Mouse (Mus musculus): ENCODE data around the gene Bud23.
A peak's percentile ranks its signal among the peaks of the same experiment; 100 is the strongest.

The Bud23 gene

DNA sequence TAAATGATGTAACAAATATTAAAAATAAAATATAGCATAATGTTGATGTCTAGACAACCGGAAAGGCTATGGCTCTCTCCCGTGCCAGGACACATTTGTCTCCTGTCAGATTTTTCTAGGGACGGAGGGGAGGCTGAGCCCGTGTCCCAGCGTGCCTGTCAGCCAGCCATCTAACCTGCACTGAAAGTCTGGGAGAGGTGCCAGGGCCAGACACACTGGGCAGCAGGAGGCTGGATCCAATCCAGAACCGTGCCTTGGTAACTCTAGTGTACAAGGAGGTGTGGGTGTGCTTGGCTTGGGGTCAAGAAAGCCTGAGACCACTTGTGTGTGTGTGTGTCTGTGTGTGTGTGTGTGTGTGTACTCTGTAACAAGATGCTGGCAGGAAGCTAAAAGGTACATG, 42.9 kb downstream of the Bud23 start:
- DNase-seq (ENCODE audit: low spot score), result peak; percentile 61

DNA sequence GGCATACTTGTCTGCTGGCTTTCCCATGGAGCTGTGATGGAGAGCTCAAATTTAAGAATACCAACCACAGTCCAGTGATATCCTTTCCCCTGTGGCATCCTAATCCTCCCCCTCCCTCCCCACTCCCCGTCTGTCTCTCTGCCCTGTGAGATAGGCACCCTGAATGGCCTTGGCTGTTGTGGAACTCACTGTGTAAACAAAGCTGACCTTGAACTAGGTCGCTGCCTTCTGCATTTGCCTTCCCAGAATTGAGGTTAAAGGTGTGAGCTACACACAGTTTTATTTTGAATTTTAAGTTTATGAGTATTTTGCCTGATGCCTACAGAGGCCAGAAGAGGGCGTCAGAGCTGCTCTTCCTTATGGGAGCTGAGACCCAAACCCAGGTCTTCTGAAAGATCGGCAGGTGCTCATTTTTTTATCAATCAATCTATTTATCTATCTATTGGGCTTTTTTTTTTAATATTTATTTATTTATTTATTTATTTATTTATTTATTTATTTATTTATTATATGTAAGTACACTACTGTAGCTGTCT, 48.5 kb downstream of the Bud23 start:
- no peak for DNase-seq (ENCODE audit: low spot score)

DNA sequence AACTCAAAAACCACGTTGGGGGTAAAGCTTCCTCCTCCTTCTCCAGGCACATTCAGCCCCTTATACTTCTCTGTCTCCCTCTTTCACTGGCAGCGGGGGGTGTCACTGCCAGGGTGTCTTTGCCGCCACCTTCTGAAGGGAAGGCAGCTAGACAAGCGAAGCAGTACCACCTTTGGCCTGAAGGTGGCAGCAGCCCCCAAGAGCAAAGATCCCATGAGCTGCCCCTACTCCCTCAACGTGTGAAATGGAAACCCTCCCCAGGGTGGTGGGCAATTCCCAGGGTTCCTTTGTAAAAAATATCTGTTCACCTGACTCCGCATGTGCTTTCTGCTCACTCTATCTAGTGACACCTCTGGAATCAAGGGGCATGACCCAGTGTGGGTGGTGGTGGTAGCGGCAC, 49.3 kb downstream of the Bud23 start:
- DNase-seq (ENCODE audit: low spot score), result peak; percentile 86

DNA sequence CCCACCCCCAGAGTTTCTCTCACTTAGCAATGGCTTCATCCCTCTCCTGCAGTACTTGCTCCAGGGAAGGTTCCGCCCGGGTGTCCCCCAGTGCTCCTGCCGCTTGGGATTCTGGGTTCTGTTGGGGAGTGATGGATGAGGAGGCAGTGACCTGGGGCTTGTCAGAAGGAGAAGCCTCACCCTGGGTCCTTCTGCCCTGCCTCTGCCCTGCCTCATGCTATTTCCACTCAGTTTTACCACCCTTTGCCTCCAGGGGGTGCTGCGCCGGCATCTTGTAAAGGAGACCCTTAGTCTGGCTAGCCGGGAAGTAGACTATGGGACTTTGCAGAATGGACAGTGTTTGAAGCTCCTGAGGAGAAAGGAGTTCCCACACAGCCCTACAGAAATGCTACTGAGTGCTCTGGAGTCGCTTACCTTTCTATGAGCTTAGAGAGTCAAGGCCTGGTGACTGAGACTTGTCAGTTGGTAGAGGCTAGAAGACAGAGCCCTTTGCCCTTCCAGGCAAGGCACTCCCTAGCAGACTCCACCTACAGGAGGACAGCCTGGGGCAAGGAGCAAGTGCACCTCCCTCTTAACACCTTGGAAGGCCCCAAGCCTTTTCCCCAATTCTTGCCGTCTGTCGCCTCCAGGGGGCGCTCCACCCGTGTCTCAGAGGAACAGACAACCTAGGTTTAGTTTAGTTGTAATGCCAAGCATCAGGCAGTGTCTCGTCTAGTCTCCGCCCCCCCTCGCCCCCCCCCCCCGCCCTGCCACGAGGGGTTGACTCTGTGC, 51.9 kb downstream of the Bud23 start:
- peak; percentile 75 for DNase-seq (ENCODE audit: low spot score)

DNA sequence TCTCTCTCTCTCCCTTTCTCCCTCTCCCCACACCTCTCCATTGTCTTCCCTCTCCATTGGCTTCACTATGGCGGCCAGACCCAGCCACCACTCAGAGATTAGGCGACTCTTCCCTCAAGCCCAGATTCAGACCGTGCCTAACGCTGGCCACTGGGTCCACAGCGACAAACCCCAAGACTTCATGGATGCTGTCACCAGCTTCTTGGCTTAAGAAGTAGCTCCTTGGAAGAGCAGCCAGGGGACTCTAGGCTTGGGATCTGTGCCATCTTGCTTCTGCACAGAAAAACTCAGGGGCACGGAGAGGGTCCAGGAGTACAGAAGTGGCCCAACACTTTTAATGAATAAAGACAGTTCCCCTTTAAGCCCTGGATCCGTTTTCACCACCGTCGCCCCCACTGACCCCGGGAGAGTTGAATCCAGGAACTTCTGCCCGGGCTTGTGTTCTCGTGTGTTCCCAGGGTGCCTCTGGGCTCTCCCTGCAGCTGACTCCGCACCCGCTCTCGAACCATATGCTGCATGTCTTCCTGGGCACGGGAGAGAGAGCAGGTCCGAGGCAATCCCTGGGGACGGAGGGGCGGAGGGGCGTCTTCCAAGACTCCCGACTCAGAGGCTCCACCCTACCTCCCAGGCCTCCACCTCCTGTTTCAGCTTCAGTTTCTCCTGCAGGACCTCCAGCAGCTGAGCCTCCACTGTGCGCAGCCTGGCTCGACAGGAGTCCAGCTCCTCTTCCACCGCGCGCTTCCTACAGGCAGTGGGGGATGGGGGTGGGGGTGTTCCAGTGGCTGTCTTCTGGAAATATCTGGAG, 52.7 kb downstream of the Bud23 start:
- DNase-seq (ENCODE audit: low spot score), result no peak

DNA sequence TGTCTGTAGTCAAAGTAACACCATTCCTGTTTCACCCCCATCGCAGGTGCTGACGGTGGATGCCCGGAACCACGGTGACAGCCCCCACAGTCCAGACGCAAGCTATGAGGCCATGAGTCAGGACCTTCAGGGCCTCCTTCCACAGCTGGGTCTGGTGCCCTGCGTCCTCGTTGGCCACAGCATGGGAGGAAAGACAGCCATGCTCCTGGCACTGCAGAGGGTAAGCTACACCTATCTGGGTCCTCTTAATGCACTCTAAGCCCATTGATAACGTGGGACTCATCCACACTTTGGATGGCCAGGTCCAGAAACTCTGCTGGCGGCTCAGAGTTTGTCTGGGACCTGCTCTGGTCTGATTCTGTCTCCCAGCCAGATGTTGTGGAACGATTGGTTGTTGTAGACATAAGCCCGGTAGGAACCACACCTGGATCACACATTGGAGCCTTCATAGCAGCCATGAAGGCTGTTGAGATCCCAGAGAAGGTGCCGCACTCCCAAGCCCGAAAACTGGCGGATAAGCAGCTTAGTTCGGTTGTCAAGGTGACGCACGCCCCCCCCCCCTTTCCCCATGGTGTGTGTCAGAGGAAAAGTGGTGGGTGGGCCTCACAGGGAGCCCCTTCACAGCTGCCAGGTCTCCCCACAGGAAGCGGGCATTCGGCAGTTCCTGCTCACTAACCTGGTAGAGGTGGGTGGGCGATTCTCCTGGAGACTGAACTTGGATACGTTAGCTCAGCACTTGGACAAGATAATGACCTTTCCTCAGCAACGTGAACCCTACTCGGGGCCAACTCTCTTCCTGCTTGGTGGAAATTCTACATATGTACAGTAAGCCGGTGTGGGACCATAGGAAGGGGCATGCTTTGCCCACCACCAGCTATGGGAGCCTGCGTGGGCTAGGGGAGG, 53.7 kb downstream of the Bud23 start:
- DNase-seq (ENCODE audit: low spot score), result no peak

DNA sequence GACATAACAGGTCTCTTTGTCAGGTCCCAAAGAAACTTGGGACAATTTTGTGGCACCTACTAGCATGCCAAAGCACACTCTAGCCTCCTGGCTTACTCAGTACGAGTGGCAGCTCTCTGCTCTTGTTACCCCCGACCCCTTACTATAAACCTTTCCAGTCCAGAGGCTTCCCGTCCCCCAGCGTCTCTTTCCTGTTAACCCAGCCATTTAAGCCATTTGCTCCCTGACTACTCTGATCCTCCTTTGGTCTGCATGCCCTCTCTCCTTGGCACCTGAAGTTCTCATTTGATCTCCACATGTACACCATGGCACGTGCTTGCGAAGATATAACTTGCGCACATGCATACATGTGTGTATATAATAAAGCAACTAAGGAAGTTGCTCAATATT, 54.4 kb downstream of the Bud23 start:
- no peak for DNase-seq (ENCODE audit: low spot score)

DNA sequence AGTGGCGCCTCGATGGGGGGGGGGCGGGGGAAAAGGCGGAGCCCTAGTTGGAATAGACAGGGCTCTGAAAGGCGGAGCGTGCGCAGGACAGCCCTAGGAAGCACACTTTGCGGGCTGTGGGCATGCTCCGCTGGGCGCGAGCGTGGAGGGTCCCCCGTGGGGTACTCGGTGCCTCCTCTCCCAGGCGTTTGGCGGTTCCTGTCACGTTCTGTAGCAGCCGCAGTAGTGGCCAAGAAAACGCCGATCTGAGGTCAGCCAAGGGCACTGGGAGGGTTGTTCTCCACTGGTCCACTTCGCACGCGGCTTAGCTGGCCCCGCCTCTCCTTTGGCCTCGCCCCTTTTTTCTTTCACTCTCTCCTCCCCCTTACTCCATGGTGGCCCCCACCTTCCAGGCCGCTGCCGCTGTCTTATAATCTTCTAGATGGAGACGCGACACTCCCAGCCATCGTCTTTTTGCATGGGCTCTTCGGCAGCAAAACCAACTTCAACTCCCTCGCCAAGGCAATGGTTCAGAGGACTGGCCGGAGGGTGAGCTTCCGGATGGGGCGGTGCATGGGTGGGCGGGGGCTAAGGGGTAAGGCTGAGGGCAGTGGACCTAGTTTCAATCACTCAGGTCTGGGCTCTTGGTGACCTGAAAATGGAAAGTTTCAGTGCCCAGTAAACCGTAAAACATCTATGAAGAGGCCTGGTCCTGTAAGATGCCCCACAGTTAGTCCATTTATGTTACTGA, 55.0 kb downstream of the Bud23 start:
- DNase-seq (ENCODE audit: low spot score), result peak; percentile 87

DNA sequence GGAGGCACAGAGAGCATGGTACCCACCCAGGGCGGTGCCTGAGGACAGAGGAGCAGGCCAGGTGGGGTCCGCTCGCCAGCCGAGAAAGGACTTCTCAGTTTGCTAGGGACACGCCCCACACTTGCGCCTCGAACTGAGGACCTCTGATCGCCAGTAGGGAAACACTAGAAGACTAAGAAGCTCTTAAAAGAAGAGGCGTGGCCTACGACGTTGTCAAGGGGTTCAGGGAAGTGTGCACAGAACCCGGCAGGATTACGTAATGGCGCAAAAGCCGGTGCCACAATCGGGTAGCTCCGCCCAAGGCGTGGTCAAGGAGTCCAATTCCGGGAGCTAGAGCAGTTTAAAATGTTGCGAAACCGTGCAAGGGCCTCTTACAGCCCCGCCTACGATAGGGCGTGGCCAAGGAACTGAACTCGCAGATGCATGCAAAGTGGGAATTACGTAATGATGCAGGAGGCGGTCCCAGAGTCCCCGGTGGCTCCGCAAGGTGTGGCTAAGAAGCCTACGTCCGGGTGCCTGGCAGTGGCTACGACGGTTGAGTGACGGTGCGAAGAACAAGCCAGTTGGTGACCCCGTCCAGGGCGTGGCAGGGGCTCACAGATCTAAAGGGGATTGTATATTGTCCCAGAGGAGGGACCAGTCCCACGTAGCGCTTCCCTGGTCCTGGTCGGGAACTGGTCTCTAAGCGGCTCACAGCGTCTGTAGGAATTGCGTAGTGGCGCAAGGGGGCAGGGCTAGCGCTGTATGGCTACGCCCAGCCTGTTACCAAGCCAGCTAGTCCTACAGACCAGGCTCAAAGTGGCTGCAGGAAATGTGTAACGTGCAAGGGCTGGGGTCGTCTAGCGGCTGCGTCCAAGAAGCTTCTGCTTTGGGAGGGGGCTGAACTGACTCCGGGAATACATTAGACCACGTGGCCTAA, 55.8 kb downstream of the Bud23 start, which contains the start of gene Abhd11:
TSS of gene Abhd11 (plus strand) at position 482 of the 919 bp plus-strand sequence.
- peak; percentile 96 for DNase-seq (ENCODE audit: low spot score)

DNA sequence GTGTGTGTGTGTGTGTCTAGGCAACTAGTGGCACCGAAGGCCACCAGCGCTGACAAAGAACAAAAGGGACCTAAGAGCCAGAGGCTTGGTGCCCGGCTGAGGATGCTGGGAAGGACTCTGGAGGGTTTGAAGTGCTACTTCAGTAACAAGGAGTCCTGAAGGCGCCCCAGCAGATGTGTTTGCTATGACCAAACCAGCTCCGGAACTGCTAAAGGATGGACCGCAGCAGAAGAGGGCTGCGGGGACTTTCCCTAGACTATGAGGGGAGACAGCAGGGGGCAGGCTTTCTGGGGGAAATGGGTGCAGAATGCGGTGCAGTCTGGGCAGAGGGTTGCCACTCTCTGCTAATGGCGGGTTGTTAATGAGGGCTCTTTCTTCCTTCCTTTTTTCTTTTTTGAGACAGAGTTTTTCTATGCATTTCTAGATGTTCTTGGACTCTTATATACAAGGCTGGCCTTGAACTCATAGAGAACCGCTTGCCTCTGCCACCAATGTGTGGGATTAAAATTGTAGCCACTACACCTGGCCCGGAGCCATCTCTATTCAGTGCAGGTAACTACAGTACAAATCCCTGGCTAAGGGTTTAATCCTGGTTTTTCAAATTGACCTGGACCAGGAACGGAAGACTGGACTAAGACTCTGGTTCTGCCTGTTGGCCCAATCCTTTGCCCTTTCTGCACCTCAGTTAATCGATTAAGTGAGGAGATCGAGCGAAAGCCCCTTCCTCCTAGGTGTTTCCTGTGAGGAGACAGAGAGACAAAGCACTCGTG, 56.8 kb downstream of the Bud23 start:
- DNase-seq (ENCODE audit: low spot score), result no peak

Measured in ovary, postnatal 36 days (tissue).